Mouse (Mus musculus): Measurements from ENCODE around the gene Txlnb.
A peak's percentile ranks its signal among the peaks of the same experiment; 100 is the strongest.

- TF ChIP-seq POLR2A (IDR thresholded peaks at IDR 0.05; ENCODE audit: borderline replicate concordance, low read depth, low read length) (no peak), CTCF (IDR thresholded peaks at IDR 0.05; ENCODE audit: low read depth, low read length) (peak; percentile 71)
These were observed 74.0 kb downstream of the Txlnb start for GRCm38 (mm10) chr10:17869822-17870662.
